Mouse (Mus musculus): ENCODE measurements around the gene Rex1bd.

The Rex1bd gene

DNA sequence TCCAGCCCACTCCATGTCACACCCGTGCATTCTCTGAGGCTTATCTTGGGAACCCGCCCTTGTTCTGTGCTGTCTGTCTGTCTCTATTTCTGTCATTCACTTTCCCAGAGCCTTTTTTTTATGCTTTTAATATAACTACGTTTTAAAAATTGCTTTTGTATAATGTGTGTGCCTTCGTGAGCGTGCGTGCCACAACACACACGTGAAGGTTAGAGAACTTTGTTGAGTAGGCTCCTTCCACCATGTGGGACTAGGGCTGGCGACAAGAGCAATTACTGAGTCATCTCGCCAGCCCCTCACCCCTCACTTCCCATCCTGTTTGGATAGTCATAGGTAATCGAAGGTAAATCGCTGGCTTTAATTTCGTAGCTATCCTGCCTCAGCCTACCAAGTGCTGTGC is 4.0 kb downstream of the Rex1bd start:
- in situ Hi-C loops (cut with MseI, MboI), result loop anchor here (10.0 kb wide), 1 partner anchor 88 kb away; no protein-coding TSS in a partner anchor

DNA sequence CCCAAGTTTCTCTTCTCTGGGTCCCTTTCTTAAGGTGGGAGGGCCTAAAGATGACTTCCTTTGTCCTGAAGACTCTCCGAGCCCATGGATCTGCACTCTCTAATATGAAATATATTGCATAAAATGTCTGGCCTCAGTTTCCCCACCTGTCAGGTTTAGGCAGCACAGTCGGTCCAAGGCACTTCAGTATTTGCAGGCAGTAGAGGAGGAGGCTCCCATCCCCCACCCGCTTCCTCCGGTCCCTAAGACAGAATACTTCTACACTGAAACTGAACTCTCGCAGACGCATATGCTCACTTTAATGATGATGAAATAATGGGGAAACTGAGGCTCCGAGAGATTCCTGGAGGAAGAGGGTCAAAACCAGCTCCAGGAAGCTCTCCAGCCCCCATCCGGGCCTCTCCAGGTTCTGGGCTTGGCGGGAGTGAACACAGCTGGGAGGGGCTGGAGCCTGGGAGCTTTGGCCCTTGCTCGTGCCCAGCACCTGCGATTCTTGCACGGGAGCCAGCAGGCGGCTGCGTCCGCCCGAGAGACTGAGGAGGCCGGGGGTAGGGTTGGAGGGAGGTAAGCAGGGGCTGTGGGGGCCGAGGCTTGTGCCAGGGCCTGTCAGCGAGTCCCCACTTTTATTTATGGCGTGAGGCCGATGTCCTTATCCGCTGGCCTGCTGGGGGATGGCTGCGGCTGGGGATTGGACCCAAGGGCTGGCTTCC is 4.6 kb downstream of the Rex1bd start:
- in situ Hi-C loops (cut with MseI, MboI), result loop anchor here (10.0 kb wide), 1 partner anchor 87 kb away; no protein-coding TSS in a partner anchor

DNA sequence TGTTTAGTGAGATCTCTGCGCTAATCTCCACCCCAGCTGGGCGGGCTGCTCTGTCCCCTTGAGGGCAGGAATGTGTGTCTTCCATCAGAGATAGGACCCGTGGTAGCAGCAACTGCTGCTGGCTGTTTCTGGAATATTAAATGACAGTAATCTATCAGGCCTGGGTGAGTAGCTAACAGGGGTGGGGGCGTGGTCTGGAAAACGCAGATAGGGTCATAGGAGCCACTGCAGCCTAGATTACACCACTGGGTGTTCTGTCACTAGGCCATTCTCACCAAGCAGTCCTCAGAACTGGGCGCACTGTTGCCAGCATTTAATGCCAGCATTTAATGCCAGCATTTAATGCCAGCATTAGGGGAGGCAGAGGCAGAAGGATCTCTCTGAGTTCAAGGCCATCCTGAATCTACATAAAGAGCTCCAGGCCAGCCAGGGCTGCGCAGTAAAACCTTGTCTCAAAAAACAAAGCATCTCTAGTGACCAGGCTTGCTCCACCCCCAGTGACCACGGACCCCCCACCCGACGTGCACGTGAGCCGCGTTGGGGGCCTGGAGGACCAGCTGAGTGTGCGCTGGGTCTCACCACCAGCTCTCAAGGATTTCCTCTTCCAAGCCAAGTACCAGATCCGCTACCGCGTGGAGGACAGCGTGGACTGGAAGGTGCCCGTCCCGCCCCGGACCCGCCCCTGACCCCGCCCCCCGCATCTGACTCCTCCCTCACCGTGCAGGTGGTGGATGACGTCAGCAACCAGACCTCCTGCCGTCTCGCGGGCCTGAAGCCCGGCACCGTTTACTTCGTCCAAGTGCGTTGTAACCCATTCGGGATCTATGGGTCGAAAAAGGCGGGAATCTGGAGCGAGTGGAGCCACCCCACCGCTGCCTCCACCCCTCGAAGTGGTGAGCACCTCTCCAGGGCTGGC is 5.9 kb downstream of the Rex1bd start:
- in situ Hi-C loops (cut with MseI, MboI), result loop anchor here (10.0 kb wide), 1 partner anchor 86 kb away; no protein-coding TSS in a partner anchor

DNA sequence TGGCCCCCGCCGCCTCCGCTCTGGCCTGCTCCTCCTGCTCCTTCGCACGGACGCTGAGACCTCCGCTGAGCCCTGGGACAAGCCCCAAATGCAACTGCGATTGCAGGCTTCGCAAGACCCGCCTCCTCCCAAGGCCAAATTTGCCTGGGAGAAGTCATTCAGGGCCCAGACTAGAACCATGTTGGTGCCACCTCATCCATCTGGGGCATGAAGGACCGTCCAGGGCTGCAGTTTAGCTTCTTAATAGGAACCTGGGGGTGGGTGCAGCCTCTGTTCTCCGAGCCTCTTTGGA is 10.8 kb downstream of the Rex1bd start:
- in situ Hi-C loops (cut with MseI, MboI), result no loop called here

DNA sequence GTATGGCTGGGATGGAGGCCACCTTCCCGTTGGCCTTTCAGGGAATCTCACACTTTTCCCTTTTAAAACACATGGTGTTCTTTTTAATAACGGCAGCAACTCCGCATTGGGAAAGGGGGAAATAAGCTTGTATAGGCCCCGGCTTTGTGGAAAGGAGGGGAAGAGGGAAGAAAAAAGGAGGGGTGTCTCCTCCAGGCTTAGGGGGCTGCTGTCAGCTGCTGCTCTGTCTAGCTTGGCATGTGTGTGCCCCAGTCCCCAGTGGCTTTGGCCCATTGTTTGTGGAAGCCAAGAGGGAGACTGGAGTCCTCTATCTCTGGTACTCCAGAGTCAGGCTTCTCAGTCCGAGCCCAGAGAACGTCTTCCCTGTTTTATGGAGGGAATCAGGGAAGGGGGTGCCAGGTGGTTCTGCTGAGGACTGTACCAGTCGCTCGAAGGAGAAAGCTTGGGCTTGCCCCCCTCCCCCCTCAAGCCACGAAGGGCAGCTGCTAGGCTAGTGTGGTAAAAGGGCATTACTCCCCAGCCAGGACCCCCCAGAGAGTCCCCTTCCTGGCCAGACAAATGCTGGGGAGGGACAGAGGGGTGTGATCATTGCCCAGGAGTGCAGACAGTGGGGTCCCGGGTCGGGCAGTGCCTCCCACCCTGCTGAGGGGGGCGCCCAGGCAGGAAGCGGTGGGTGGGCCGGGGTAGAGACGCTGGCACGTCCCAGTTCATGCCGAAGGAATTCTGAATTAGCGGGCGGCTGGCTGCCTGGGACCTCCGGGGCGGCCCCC is 11.4 kb downstream of the Rex1bd start:
- in situ Hi-C loops (cut with MseI, MboI), result no loop called here

DNA sequence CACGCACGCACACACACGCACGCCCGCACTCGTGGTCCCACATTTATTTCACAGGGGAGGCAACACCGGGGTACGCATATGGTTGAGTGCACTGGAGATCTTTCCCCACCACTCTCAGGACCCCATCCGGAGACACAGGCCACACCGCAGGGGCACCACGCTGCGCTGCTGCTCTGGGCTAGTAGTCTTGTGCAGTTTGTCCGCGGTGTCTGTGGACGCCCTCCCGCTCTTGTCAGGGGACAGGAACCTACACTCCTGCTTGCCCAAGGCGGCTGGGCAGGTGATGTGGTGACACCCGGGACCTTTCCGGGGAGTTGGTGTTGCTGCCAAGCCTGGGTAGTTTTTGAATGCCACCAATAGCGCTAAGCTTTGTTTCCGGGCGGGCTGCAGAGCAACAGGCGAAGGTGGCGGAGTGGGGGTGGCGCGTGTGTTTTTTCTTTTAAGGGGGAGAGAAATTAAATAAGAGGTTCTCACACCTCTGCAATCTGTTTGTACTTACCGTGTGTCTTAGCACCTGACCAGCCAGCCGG is 12.1 kb downstream of the Rex1bd start:
- in situ Hi-C loops (cut with MseI, MboI), result no loop called here

DNA sequence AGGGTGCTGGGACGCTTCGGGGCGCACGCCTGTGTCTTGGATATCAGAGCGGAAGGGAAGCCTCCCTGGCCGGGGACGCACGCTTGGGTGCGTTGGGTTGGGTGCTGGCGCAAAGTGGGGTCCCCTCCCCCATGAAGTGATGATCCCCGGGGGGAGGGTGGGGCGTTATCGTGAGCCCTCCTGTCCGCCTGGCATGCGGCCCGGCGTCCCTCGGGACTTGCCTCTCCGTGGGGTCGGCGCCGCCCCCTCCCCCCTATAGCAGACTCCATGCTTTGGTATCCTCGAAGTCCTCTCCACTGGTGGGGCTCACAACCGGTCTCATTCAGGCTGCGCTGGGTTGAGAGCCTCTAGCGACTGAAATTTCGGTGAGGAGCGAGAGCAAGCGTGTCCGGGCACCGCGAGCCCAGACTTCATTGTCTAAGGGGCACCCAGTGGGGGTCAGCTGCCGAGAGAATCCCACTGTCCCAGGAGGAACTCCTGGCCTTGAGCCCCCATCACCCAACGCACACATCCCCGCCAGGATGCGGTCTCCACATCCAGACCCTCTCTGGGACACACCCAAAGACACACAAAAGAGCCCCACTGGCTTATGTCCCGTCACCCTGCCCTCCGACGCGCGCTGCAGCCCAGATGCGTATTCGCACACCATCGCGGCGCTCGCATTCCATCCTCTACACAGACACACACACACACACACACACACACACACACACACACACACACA is 12.7 kb downstream of the Rex1bd start:
- in situ Hi-C loops (cut with MseI, MboI), result no loop called here

DNA sequence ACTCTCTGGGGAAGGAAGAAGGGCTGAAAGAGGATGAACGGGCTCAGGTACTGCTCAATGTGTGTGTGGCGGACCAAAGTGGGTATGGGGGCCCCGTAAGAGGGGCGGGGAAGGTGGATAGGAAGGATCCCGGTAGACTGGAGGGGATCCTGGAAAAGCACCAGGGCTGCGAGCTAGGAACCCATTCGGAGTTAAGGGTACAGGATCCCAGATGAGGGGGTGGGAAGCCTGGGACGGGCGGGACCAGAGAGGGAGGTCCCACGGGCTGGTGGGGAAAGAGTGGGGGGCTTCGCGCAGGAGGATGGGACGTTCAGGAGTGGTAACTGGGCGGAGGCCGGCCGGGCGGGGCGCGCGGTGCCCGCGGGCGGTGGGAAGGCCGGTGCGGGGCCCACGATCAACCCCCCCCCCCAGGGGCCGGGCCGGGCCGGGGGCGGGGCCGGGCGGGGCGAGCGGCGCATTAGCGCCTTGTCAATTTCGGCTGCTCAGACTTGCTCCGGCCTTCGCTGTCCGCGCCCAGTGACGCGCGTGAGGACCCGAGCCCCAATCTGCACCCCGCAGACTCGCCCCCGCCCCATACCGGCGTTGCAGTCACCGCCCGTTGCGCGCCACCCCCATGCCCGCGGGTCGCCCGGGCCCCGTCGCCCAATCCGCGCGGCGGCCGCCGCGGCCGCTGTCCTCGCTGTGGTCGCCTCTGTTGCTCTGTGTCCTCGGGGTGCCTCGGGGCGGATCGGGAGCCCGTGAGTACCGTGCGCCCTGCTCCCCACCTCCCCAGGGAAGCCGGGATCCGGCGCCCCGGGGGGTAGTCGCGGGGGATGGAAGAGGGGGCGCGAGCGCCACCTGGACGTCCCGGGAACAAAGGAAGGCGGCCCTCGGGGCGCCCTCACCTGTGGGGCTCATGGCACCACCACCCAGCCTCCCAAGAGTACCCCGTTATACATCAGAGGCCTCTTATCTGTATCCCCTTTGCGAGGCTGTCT is 13.6 kb downstream of the Rex1bd start, which contains the start of gene Crlf1:
Crlf1 (plus strand) TSS at position 495 of the 977 bp plus-strand sequence.
- in situ Hi-C loops (cut with MseI, MboI), result no loop called here

DNA sequence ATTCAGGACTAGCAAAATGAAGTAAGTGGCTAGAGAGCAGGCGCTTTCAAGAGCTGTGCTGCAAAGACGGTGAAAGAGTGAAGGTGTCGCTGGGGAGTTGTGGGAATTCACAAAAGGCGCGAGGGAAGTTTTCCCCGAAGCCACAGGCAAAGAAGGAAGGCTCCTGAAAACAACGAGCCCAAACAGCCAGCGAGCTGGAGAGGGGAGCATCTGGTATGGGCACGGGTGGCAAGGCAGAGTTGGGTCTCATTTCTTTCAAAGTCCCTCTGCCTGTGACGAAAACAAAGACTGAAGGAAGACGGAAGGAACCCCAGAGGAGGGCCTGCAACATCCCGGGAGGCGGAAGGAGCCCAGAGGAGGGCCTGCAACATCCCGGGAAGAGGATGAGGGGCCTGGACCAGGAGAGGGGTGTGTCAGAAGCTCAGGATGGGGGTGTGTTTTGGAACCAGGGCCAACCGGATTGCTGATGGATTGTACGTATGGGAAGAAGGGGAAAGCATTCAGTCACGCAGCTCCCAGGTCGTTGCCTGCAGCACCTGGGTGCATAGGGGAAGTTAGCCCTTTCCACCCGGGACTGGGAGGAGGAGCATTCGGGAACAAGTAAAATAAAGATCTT is 15.6 kb downstream of the Rex1bd start:
- in situ Hi-C loops (cut with MseI, MboI), result no loop called here

DNA sequence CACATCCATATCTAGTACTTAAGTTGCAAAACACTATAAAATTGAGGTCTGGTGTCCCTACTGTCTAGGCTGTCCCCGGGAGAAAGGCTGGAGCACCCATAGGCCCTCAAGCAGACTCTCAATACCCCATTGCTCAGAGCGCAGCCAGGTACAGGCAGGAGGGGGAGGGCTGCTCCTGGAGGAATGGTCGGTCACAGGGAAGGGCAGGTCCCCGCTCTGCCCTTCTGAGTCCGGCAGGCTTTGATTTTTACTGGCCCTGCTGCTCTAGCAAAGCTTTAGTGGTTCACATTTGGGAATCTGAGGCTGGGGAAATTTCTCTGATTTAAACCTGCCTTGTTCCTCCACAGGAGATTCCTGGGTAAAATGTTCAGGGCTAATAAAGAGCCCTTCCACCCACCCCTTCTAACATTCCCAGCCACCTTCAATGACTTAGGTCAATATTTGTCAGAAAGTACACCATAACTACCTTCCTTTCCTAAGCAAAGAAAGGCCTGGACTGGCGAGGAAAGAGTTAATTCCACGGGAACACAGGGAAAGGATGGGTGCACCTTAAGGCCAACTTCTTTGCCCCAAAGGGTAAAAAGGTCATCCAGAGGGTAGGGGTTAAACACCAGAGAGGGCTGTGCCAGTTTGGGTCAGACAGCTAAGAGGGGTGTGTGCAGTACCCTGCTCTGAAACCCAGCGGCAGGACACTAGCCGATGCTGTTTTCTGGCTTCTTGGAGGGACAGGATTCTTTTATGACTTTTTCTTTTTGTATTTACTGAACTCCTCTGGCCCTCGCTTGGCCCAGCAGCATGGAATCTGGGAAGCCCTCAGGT is 16.3 kb downstream of the Rex1bd start:
- in situ Hi-C loops (cut with MseI, MboI), result no loop called here

DNA sequence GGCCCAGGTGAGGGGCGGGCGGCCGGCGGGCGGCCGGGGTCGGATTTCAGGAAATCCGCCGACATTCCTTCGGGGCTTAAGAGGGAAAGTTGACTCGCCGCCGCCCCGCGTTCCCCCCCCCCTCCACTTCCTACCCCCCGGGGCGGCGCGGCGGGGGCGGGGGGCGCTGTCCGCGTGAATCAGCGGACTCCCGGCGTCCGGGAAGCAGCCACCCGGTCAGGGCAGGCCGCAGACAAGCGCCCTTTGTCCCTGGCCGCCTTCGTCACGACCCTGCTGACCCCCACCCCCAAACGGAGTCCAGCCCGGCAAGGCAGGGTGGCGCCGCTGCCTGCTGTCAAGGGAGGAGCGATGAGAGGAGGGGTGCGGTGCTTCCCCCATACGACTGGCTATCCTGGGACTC is 17.0 kb downstream of the Rex1bd start:
- in situ Hi-C loops (cut with MseI, MboI), result no loop called here

DNA sequence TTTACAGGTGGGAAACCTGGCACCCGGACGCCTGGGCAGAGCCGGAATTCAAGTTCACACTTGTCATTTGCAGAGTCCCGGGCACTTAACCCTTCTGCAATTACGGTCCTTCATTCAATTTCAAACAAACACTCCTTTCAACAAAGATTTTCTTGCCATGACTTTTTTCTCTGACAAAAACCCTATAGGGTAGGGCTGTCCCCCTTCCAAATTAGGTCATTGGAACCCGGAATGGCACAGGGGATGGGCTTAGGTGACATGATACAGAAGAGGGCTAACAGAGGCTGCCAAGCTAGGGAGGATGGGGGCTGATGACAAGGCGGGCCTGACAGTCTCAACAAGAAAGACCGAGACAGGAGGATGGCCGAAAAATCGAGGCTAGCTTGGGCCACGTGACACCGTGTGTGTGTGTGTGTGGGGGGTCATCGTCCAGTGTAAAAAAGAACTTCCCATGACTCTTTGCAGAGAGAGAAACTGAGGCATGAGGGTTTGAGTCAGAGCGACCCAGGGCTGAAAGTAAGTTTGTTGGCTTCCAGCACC is 17.6 kb downstream of the Rex1bd start:
- in situ Hi-C loops (cut with MseI, MboI), result no loop called here

DNA sequence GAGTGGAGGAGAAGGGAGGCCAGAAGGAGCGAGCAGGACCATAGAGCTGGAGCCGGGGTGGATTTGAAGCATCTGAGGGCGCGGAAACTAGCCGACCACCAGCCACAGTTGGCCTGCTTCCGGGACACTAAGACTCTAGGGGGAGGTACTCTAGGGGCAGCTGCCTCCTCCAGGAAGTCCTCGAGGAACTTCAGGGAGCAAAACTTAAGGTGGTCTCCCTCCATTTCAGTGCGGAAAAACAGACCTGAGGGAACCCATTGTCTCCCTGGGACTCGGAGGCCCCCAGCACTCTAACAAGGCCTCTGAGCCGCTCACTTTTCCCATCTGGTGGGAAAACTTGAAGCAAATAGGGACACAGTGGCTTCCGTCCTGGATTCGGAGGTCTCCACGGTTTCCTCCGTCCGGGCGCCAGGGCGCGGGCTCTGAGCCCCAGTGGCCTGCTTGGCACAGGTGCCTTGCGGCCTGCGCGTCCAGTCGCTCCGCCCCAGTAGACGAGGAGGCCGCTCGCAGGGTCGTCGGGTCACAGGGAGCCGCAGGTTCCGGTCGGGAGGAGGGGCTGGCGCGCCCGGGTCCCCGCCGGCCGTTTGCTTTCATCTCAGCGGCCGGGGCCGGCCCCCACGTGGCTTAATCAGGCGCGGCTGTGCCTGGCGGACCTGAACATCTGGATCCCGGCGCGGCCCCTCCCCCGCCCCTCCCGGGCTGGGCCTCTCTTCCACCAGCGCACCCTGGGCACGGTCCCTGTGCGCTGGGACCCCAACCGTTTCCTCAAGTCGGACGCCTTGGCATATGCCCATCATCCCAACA is 18.4 kb downstream of the Rex1bd start:
- in situ Hi-C loops (cut with MseI, MboI), result no loop called here

DNA sequence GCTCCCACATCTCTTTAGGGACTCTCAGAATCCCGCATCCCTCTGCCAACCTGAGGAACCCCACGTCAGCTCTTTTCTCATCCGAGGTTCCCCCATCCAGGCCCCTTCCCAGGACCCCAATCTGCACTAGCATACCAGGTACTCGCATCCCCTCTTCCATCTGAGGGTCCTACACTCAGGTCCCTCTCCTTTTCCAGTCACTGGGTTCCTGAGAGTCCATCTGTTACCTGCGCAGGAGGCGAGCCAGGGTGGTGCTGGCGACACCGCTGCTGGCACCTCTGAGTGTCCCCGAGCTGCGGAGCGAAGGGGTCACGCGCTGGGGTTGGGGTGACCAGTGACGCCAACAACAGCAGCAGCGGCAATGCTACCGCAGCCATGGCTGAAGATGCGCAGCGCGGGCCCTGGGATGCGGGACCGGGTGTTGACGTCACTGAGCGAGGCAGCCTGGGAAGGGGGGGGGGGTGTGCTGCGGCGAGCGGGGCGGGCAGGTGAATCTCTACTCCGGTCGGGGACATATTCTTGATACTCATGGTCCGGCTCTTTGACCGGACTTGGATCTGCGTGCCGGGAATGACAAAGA is 19.5 kb downstream of the Rex1bd start, which contains the start of gene Tmem59l:
Tmem59l (minus strand) TSS at position 418 of the 580 bp plus-strand sequence.
- in situ Hi-C loops (cut with MseI, MboI), result no loop called here

DNA sequence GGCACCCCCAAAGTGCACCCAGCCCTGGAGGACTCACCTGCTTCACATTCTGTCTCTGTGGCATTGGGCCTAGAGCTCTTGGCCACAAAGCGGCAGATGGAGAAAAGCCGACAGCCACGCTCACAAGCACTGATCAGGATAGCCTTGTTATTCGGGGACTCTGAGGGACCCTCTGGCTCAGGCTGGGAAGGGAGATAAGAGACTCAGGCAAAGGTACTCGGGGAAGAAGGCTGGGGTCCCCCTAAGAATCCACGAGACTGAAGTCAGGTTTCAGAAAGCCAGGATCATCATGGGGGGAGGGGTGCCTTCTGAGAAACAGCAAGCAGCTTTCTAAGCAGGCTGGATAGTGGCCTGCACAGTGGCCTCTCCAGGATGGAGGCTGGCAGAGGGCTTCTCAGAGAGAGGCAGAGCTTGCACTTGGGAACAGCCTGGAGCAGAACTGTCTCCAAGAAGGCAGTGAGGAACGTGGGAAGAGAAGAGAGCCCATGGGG is 20.3 kb downstream of the Rex1bd start:
- in situ Hi-C loops (cut with MseI, MboI), result no loop called here

DNA sequence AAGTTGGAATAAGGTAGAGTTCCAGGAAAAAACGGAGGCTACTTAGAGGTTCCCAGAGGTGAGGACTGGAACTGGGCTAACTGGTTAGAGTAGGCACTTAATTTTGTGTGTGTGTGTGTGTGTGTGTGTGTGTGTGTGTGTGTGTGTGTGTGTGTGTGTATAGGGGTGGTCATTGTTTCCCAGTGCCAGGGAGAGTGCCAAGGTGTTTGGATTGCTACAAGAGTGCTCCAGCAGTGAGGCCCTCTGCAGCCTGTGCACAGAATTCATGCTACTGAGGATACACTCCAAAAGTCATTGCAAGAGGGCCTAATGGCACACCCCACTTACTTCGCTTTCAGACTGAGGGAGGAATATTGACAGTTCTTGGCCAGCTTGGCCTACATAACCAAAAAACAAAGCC is 23.6 kb downstream of the Rex1bd start:
- in situ Hi-C loops (cut with MseI, MboI), result no loop called here

DNA sequence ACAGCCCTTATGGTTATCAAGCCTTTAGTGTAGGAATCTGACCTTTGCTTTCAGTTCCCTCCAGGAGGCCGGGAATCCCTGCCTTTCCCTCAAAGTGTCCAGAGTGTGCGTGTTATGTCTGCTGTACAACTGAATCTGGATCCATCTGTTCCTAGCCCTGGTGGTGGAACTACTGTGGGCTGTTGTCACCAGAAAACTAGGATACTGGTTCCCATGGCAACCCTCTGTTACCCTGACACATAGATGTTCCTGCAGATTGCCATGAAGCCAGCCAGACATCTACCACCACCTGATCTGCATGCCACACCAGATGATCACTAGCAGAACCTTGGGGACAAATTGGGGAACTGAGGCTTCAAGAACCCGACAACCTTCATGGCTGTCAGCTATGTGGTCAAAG is 24.6 kb downstream of the Rex1bd start:
- in situ Hi-C loops (cut with MseI, MboI), result no loop called here
